Comparison of ENCODE assay signal across 9 mouse cellular contexts in the genomic region with DNA sequence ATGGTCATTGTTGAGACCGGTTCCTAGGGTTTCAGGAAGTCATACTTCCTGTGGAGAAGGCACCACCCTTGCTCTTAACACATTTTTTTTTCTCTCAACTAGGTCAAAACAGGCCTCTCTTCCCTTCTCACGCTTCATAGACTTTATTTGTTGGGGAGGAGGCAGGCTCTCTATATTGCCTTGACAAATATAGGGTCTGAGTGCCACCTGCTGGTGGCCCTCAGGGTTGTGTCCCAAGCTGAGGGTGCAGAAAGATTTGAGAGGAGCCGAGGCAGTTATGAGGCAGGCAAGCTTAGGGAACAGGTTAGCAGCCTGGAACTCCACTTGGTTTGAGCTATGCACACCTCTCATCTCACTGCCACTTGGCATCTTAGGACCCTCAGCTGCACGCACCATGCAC. TPM values are rescaled to one million over a fixed set of nuclear protein-coding genes. Genes with fewer than 3 reads are reported as not detected.
A peak's percentile ranks its signal among the peaks of the same experiment; 100 is the strongest.
DNase-seq lines count a peak whose midpoint lies in the region; ATAC-seq and TF ChIP-seq lines count a peak whose summit lies in the region.
"Had no signal": no experiment of that assay in that cellular context is flagged by ENCODE, and none has a peak within 500 bp of the region (broad histone marks: within the 10 kb centered on the region; RNA-seq: fewer than 3 reads in every experiment).

No protein-coding gene starts in this region.

- H3K9me3 ChIP-seq in heart, embryonic 10.5 days, result no peaks in the 10 kb centered on the region
- H3K9me3 ChIP-seq: liver, embryonic 13.5 days had no signal

- WGBS in heart, adult 2 months, result 51% methylated on average over 4 of the region's 4 CpGs
- WGBS in heart, embryonic 10.5 days, result 53% methylated on average over 4 of the region's 4 CpGs

- peak; percentile 74 for TF ChIP-seq CTCF in heart, adult 2 months (IDR thresholded peaks at IDR 0.05)

- H3K9ac ChIP-seq in heart, adult 2 months (ENCODE audit: low read depth, low read length), result no peak overlapping the region
- H3K9ac ChIP-seq: liver, embryonic 13.5 days had no signal

- H3K4me3 ChIP-seq in heart, adult 2 months, result no peak overlapping the region
- no peak overlapping the region for H3K4me3 ChIP-seq in heart, embryonic 10.5 days
- H3K4me3 ChIP-seq: liver, embryonic 13.5 days had no signal

- TF ChIP-seq EP300 in heart, adult 2 months (IDR thresholded peaks at IDR 0.05; ENCODE audit: insufficient read depth, low read depth, low read length), result 0 out of 2 replicates have a peak, but pooled peaks have one; percentile 35

- intact Hi-C loops in heart, adult 2 months (cut with DNase I), result loop anchor here (2.0 kb wide), 1 partner anchor 73 kb away; no protein-coding TSS in a partner anchor

- H3K79me2 ChIP-seq in heart, adult 2 months (replicated peaks; ENCODE audit: control insufficient read depth, insufficient read depth, low read length), result no peaks in the 10 kb centered on the region

- peaks cover 5% of the 10 kb centered on the region for H3K4me1 ChIP-seq in heart, adult 2 months (ENCODE audit: control insufficient read depth, insufficient read depth, low read length)
- peaks cover 33% of the 10 kb centered on the region for H3K4me1 ChIP-seq in heart, embryonic 10.5 days

- no peak for DNase-seq in heart, adult 2 months
- no peak for DNase-seq in heart, embryonic 10.5 days (ENCODE audit: low spot score)
- peak; percentile 55 for DNase-seq in c-Kit-positive CD71-positive TER-119-positive erythroid progenitor cells, embryonic 14.5 days (ENCODE audit: low spot score)
- DNase-seq in induced T-regulatory cell, adult 2 months (ENCODE audit: low read depth), result peak; percentile 93
- DNase-seq in thymus, postnatal 4 days, result peak; percentile 84
- DNase-seq in urinary bladder, postnatal 4 days (ENCODE audit: low spot score in 2 of 2), result no peak
- DNase-seq: liver, embryonic 13.5 days had no signal

- TF ChIP-seq POLR2A in heart, adult 2 months (IDR thresholded peaks at IDR 0.05; ENCODE audit: insufficient read depth, low read depth, low read length), result no peak

- peak; percentile 74 for ATAC-seq in CD4-positive, CD25-positive, alpha-beta regulatory T cell, adult 4 months
- peak; percentile 43; the same call in 1 of the 2 replicates for ATAC-seq in megakaryocyte-erythroid progenitor cell, adult 5-6 weeks (replicated peaks; ENCODE audit: low FRiP score, low TSS enrichment, poor library complexity, severe bottlenecking)

- no peaks in the 10 kb centered on the region for H3K36me3 ChIP-seq in heart, adult 2 months (ENCODE audit: control insufficient read depth, insufficient read depth, low read length)
- peaks cover 28% of the 10 kb centered on the region for H3K36me3 ChIP-seq in heart, embryonic 10.5 days

- H3K27ac ChIP-seq in heart, adult 2 months, result peak overlapping the region; percentile 38
- no peak overlapping the region for H3K27ac ChIP-seq in heart, embryonic 10.5 days
- H3K27ac ChIP-seq: liver, embryonic 13.5 days had no signal

- no peaks in the 10 kb centered on the region for H3K27me3 ChIP-seq in heart, adult 2 months (ENCODE audit: control insufficient read depth, insufficient read depth, low read length)
- peaks cover 7% of the 10 kb centered on the region for H3K27me3 ChIP-seq in heart, embryonic 10.5 days (ENCODE audit: insufficient read depth, poor library complexity, severe bottlenecking)
- H3K27me3 ChIP-seq: liver, embryonic 13.5 days had no signal

RNA-seq across cellular contexts. Expression of a gene that starts 3.5 kb away (rescaled TPM):
- total RNA-seq in heart, adult 2 months (2021), result 10 to 100 TPM; 10.7 to 13.4 TPM
- polyA plus RNA-seq in heart, adult 2 months (2012; rRNA removed), result 8.2 and 9.7 TPM in 2 replicates
- polyA plus RNA-seq in heart, embryonic 10.5 days (2016; fragmentation: Nextera tagmentation; extraction: Ambion mirVana), result 16.1 and 16.4 TPM in 2 replicates
- polyA plus RNA-seq in CD4-positive, CD25-positive, alpha-beta regulatory T cell, adult 4 months (2017; shearing (Covaris generic)), result 10 to 100 TPM; 11.6 to 17.9 TPM
- 9.2 and 10.4 TPM in 2 replicates for total RNA-seq in megakaryocyte-erythroid progenitor cell, adult 5-6 weeks (2014; fragmentation: Nextera tagmentation)
- total RNA-seq in megakaryocyte-erythroid progenitor cell, adult 5-6 weeks (2017), result 5.1 and 6.4 TPM in 2 replicates

RNA-seq across cellular contexts. Expression of a gene that starts 5.9 kb away (rescaled TPM):
- total RNA-seq in heart, adult 2 months (2021), result 1 to 10 TPM; 3.9 to 4.1 TPM
- 1.1 and 1.3 TPM in 2 replicates for polyA plus RNA-seq in heart, adult 2 months (2012; rRNA removed)
- 3.8 and 4.2 TPM in 2 replicates for polyA plus RNA-seq in heart, embryonic 10.5 days (2016; fragmentation: Nextera tagmentation; extraction: Ambion mirVana)
- polyA plus RNA-seq in CD4-positive, CD25-positive, alpha-beta regulatory T cell, adult 4 months (2017; shearing (Covaris generic)), result 1 to 10 TPM; 4.2 to 4.6 TPM
- 5.6 and 7.8 TPM in 2 replicates for total RNA-seq in megakaryocyte-erythroid progenitor cell, adult 5-6 weeks (2014; fragmentation: Nextera tagmentation)
- 0.19 and 1.4 TPM in 2 replicates for total RNA-seq in megakaryocyte-erythroid progenitor cell, adult 5-6 weeks (2017)

RNA-seq across cellular contexts. Expression of a gene that starts 8.3 kb away (rescaled TPM):
- 1 to 10 TPM; 5.3 to 5.6 TPM for total RNA-seq in heart, adult 2 months (2021)
- 8.2 and 10.2 TPM in 2 replicates for polyA plus RNA-seq in heart, adult 2 months (2012; rRNA removed)
- polyA plus RNA-seq in heart, embryonic 10.5 days (2016; fragmentation: Nextera tagmentation; extraction: Ambion mirVana), result 15.6 and 18.9 TPM in 2 replicates
- polyA plus RNA-seq in CD4-positive, CD25-positive, alpha-beta regulatory T cell, adult 4 months (2017; shearing (Covaris generic)), result 100 to 1,000 TPM; 110 to 194 TPM
- total RNA-seq in megakaryocyte-erythroid progenitor cell, adult 5-6 weeks (2014; fragmentation: Nextera tagmentation), result 66.7 and 109 TPM in 2 replicates
- 13.3 and 27.0 TPM in 2 replicates for total RNA-seq in megakaryocyte-erythroid progenitor cell, adult 5-6 weeks (2017)

RNA-seq across cellular contexts. Expression of a gene that starts 18.7 kb away (rescaled TPM):
- total RNA-seq in heart, adult 2 months (2021), result under 1 TPM in 1 of 2 experiments, not detected in 1; 0.23 TPM
- 0.25 and 0.32 TPM in 2 replicates for polyA plus RNA-seq in heart, adult 2 months (2012; rRNA removed)
- 0.06 and 0.18 TPM in 2 replicates for polyA plus RNA-seq in heart, embryonic 10.5 days (2016; fragmentation: Nextera tagmentation; extraction: Ambion mirVana)
- not detected for polyA plus RNA-seq in CD4-positive, CD25-positive, alpha-beta regulatory T cell, adult 4 months (2017; shearing (Covaris generic))
- not detected in 2 replicates for total RNA-seq in megakaryocyte-erythroid progenitor cell, adult 5-6 weeks (2014; fragmentation: Nextera tagmentation)
- total RNA-seq in megakaryocyte-erythroid progenitor cell, adult 5-6 weeks (2017), result 0.05 TPM in 1 of 2 replicates, not detected in the other

Comparison
In these comparisons a context has a peak if more than half of its experiments do, and no peak if none do; other contexts are left out.
1. DNase-seq: peak in c-Kit-positive CD71-positive TER-119-positive erythroid progenitor cells, embryonic 14.5 days (single experiment), induced T-regulatory cell, adult 2 months (single experiment) and thymus, postnatal 4 days (single experiment); none in heart, adult 2 months (0 of 2), heart, embryonic 10.5 days (single experiment) and urinary bladder, postnatal 4 days (0 of 2).